In the genomic region with DNA sequence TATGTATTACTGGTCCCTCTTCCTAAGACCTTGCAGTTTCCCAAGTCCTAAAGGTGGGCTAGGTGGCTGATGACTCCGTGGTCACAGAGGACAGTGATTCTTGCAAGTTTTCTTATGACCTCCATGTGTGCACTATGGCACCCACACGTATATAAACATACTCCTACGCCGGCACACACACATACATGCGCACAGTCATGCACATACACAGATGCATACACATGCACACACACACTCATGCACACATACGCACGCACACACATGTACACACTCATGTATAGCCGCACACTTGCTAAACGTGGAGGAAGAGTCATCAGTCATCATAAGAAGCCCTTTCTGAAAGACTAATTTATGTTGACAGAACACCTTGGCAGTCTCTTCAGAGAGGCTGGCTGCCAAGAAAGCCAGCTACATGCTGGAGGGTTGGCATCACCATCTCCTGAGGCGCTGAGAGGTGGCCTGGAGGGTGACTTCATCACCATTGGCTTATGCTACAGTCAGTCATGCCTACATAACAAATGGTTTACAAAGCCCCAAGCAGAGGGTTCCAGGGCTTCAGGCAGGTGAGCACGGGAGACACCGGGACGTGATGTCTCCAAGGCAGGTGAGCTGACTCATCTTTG, we compare ENCODE assay signal across 30 mouse cellular contexts. TPM values are rescaled to one million over a fixed set of nuclear protein-coding genes. Genes with fewer than 3 reads are reported as not detected.
DNase-seq lines count a peak whose midpoint lies in the region; ATAC-seq and TF ChIP-seq lines count a peak whose summit lies in the region.
"Had no signal": no experiment of that assay in that cellular context is flagged by ENCODE, and none has a peak within 500 bp of the region (broad histone marks: within the 10 kb centered on the region; RNA-seq: fewer than 3 reads in every experiment).

No protein-coding gene starts in this region.

- no peak for TF ChIP-seq CTCF in left cerebral cortex, adult 2 months (IDR thresholded peaks at IDR 0.05)

- peak; percentile 37 for DNase-seq in cerebellum, adult 11-12 months
- DNase-seq in cerebellum, adult 11 months = no peak
- peak; percentile 40 for DNase-seq in left cerebral cortex, postnatal 4 days
- no peak for DNase-seq in left cerebral cortex, adult 2 months (ENCODE audit: extremely low spot score in 1 of 2, low spot score in 2 of 2)
- peak; percentile 47 for DNase-seq in cerebellum, adult 9-11 months
- DNase-seq in thymus, postnatal 10 days (ENCODE audit: low spot score in 2 of 2) = no peak
- no peak for DNase-seq in Muller cell, postnatal 12 days (ENCODE audit: inconsistent ontology term)
- DNase-seq: adrenal gland, adult 2 months; adrenal gland, postnatal 36 days; gastrocnemius, postnatal 25 days; heart, adult 18-20 months; heart, postnatal 4 days; kidney, adult 11 months; kidney, postnatal 14 days; liver, embryonic 13.5 days; lung, adult 18-20 months; lung, postnatal 4 days; retina, postnatal 1 day; right cerebral cortex, postnatal 14 days; thymus, postnatal 36 days had no signal

- no peaks in the 10 kb centered on the region for H3K9me3 ChIP-seq in neural tube, embryonic 15.5 days (replicated peaks)
- H3K9me3 ChIP-seq: embryonic facial prominence, embryonic 13.5 days; forebrain, embryonic 10.5 days; forebrain, embryonic 15.5 days; hindbrain, embryonic 13.5 days; liver, embryonic 13.5 days; midbrain, embryonic 13.5 days; stomach, embryonic 15.5 days had no signal

- no peak overlapping the region for H3K9ac ChIP-seq in neural tube, embryonic 15.5 days (replicated peaks)
- H3K9ac ChIP-seq: embryonic facial prominence, embryonic 13.5 days; forebrain, embryonic 15.5 days; hindbrain, embryonic 13.5 days; liver, embryonic 13.5 days; midbrain, embryonic 13.5 days; stomach, embryonic 15.5 days had no signal

- intact Hi-C loops in left cerebral cortex, postnatal 4 days (cut with DNase I) = no loop called here
- intact Hi-C loops in left cerebral cortex, adult 2 months (cut with DNase I) = no loop called here

- ATAC-seq in neural tube, embryonic 15.5 days (ENCODE audit: low FRiP score) = no peak
- ATAC-seq: forebrain, embryonic 15.5 days; lung, postnatal 0 days; midbrain, embryonic 13.5 days had no signal

- 94% methylated on average over 13 of the region's 13 CpGs for WGBS in neural tube, embryonic 15.5 days

- no peaks in the 10 kb centered on the region for H3K27me3 ChIP-seq in neural tube, embryonic 15.5 days (replicated peaks)
- H3K27me3 ChIP-seq: forebrain, embryonic 15.5 days; stomach, embryonic 15.5 days had no signal

- H3K4me2 ChIP-seq in neural tube, embryonic 15.5 days = no peak overlapping the region
- H3K4me2 ChIP-seq: embryonic facial prominence, embryonic 13.5 days; forebrain, embryonic 15.5 days; heart, embryonic 11.5 days; hindbrain, embryonic 13.5 days; liver, embryonic 13.5 days; midbrain, embryonic 13.5 days; stomach, embryonic 15.5 days had no signal

- no peaks in the 10 kb centered on the region for H3K4me1 ChIP-seq in neural tube, embryonic 15.5 days
- H3K4me1 ChIP-seq: forebrain, embryonic 10.5 days; hindbrain, embryonic 13.5 days; liver, embryonic 13.5 days; megakaryocyte, embryonic 14.5 days; midbrain, embryonic 13.5 days; stomach, embryonic 15.5 days had no signal

- H3K27ac ChIP-seq in left cerebral cortex, adult 2 months = no peak overlapping the region
- H3K27ac ChIP-seq in neural tube, embryonic 15.5 days (replicated peaks) = no peak overlapping the region
- H3K27ac ChIP-seq: embryonic facial prominence, embryonic 13.5 days; forebrain, embryonic 10.5 days; forebrain, embryonic 15.5 days; hindbrain, embryonic 13.5 days; liver, embryonic 13.5 days; midbrain, embryonic 13.5 days; stomach, embryonic 15.5 days had no signal

- no peak overlapping the region for H3K4me3 ChIP-seq in left cerebral cortex, adult 2 months
- H3K4me3 ChIP-seq in neural tube, embryonic 15.5 days (replicated peaks) = no peak overlapping the region
- H3K4me3 ChIP-seq: embryonic facial prominence, embryonic 13.5 days; forebrain, embryonic 10.5 days; forebrain, embryonic 15.5 days; hindbrain, embryonic 13.5 days; liver, embryonic 13.5 days; megakaryocyte, embryonic 14.5 days; midbrain, embryonic 13.5 days; stomach, embryonic 15.5 days had no signal

- H3K36me3 ChIP-seq in neural tube, embryonic 15.5 days = no peaks in the 10 kb centered on the region
- H3K36me3 ChIP-seq: embryonic facial prominence, embryonic 13.5 days; forebrain, embryonic 10.5 days; forebrain, embryonic 15.5 days; hindbrain, embryonic 13.5 days; liver, embryonic 13.5 days; midbrain, embryonic 13.5 days; stomach, embryonic 15.5 days had no signal

RNA-seq across cellular contexts. Expression of gene Hs3st3b1, which starts 21.3 kb away (rescaled TPM):
- 1 to 10 TPM; 1.6 to 1.9 TPM for total RNA-seq in left cerebral cortex, postnatal 4 days (2021)
- 1 to 10 TPM; 1.1 to 1.2 TPM for total RNA-seq in left cerebral cortex, adult 2 months (2021)
- 7.0 and 7.1 TPM in 2 replicates for polyA plus RNA-seq in neural tube, embryonic 15.5 days (2015; fragmentation: Nextera tagmentation; extraction: Ambion mirVana)

Comparison
In these comparisons a context has a peak if more than half of its experiments do, and no peak if none do; other contexts are left out.
1. DNase-seq: peak in cerebellum, adult 11-12 months (single experiment), left cerebral cortex, postnatal 4 days (single experiment) and cerebellum, adult 9-11 months (single experiment); none in cerebellum, adult 11 months (single experiment), left cerebral cortex, adult 2 months (0 of 2), thymus, postnatal 10 days (0 of 2) and Muller cell, postnatal 12 days (single experiment).